Mouse (Mus musculus): Measurements from ENCODE around the gene Ube3c.
"Not testable (repeated sequence)": the region's sequence is repeated elsewhere in the genome, so short reads cannot be mapped to it uniquely, and the experiment has no call there.

Ube3c gene

GRCm38 (mm10) chr5:29568848-29569377, at the start of gene Ube3c:
Ube3c (plus strand) TSS chr5:29569242.
- peak; percentile 98 for DNase-seq

GRCm38 (mm10) chr5:29560111-29560510, 8.9 kb upstream of the Ube3c start:
- DNase-seq: no peak

- peak; percentile 30 for DNase-seq
Measured at GRCm38 (mm10) chr5:29560667-29561066, 8.4 kb upstream of the Ube3c start.

GRCm38 (mm10) chr5:29569378-29570280, 587 bp downstream of the Ube3c start:
- no peak for DNase-seq

GRCm38 (mm10) chr5:29574286-29574685, 5.2 kb downstream of the Ube3c start:
- not testable (repeated sequence) for DNase-seq

- DNase-seq: no peak
Measured at GRCm38 (mm10) chr5:29575085-29575484, 6.0 kb downstream of the Ube3c start.

- no peak for DNase-seq
Measured at GRCm38 (mm10) chr5:29577795-29578631, 9.0 kb downstream of the Ube3c start.

GRCm38 (mm10) chr5:29583880-29584595, 15.0 kb downstream of the Ube3c start:
- no peak for DNase-seq

GRCm38 (mm10) chr5:29592161-29592560, 23.1 kb downstream of the Ube3c start:
- DNase-seq: not testable (repeated sequence)

GRCm38 (mm10) chr5:29606546-29606945, 37.5 kb downstream of the Ube3c start:
- DNase-seq: no peak

- DNase-seq: no peak
Measured at GRCm38 (mm10) chr5:29625610-29626009, 56.6 kb downstream of the Ube3c start.

- DNase-seq: no peak
Measured at GRCm38 (mm10) chr5:29629941-29630340, 60.9 kb downstream of the Ube3c start.

- DNase-seq: no peak
Measured at GRCm38 (mm10) chr5:29631711-29632110, 62.7 kb downstream of the Ube3c start.

- DNase-seq: no peak
Measured at GRCm38 (mm10) chr5:29636298-29636697, 67.3 kb downstream of the Ube3c start.

GRCm38 (mm10) chr5:29636884-29637283, 67.8 kb downstream of the Ube3c start:
- no peak for DNase-seq

GRCm38 (mm10) chr5:29641124-29641884, 72.3 kb downstream of the Ube3c start:
- no peak for DNase-seq

- DNase-seq: no peak
Measured at GRCm38 (mm10) chr5:29651696-29652095, 82.7 kb downstream of the Ube3c start.

- no peak for DNase-seq
Measured at GRCm38 (mm10) chr5:29657590-29658339, 88.7 kb downstream of the Ube3c start.

GRCm38 (mm10) chr5:29661246-29661645, 92.2 kb downstream of the Ube3c start:
- DNase-seq: not testable (repeated sequence)

GRCm38 (mm10) chr5:29665391-29665790, 96.3 kb downstream of the Ube3c start:
- DNase-seq: no peak

GRCm38 (mm10) chr5:29672551-29672950, 103.5 kb downstream of the Ube3c start:
- no peak for DNase-seq
